Comparison of ENCODE assay signal across 21 mouse cellular contexts in genomic region chr14:26519831-26520230, GRCm38 (mm10). TPM values are rescaled to one million over a fixed set of nuclear protein-coding genes. Genes with fewer than 3 reads are reported as not detected.
DNase-seq lines count a peak whose midpoint lies in the region; ATAC-seq and TF ChIP-seq lines count a peak whose summit lies in the region.
"Had no signal": no experiment of that assay in that cellular context is flagged by ENCODE, and none has a peak within 500 bp of the region (broad histone marks: within the 10 kb centered on the region; RNA-seq: fewer than 3 reads in every experiment).

No protein-coding gene starts in this region.

- TF ChIP-seq POLR2A in liver, adult 2 months (IDR thresholded peaks at IDR 0.05; ENCODE audit: extremely low read depth, insufficient read depth, low read length), result no peak
- TF ChIP-seq POLR2A in lung, adult 2 months (IDR thresholded peaks at IDR 0.05; ENCODE audit: borderline replicate concordance, extremely low read depth, low read depth, low read length), result no peak

- no peak overlapping the region for H3K27ac ChIP-seq in liver, adult 2 months (replicated peaks; ENCODE audit: insufficient read depth, low read depth, low read length)
- no peak overlapping the region for H3K27ac ChIP-seq in liver, embryonic 11.5 days (ENCODE audit: low read depth, low read length)
- H3K27ac ChIP-seq: embryonic facial prominence, embryonic 10.5 days; embryonic facial prominence, embryonic 12.5 days; forebrain, embryonic 13.5 days; forebrain, embryonic 15.5 days had no signal

- H3K4me3 ChIP-seq in liver, adult 2 months (ENCODE audit: insufficient read depth, low read depth, low read length), result no peak overlapping the region
- no peak overlapping the region for H3K4me3 ChIP-seq in liver, embryonic 11.5 days (ENCODE audit: low read depth, low read length)
- H3K4me3 ChIP-seq in lung, adult 2 months (replicated peaks; ENCODE audit: extremely low read depth, low read depth, low read length), result no peak overlapping the region
- H3K4me3 ChIP-seq: embryonic facial prominence, embryonic 10.5 days; embryonic facial prominence, embryonic 12.5 days; forebrain, embryonic 13.5 days; forebrain, embryonic 15.5 days had no signal

- DNase-seq in liver, adult 2 months (ENCODE audit: extremely low read depth, low read depth, low spot score), result peak; percentile 92
- DNase-seq in liver, embryonic 11.5 days (ENCODE audit: low spot score), result no peak
- DNase-seq in ZHBTc4 (ENCODE audit: low read depth, low spot score), result peak; percentile 32
- no peak for DNase-seq in lung, adult 2 months
- no peak for DNase-seq in right cerebral cortex, postnatal 25 days
- DNase-seq: adrenal gland, adult 2 months; adrenal gland, postnatal 10 days; adrenal gland, postnatal 25 days; B cell, adult 2 months; cerebellum, adult 11-12 months; cerebellum, adult 2 months; cerebellum, adult 9-10 months; cerebellum, postnatal 10 days; cerebellum, postnatal 25 days; forebrain, postnatal 0 days had no signal

- peaks cover 18% of the 10 kb centered on the region for H3K4me1 ChIP-seq in liver, adult 2 months (ENCODE audit: control insufficient read depth, insufficient read depth, low read length)
- peaks cover 6% of the 10 kb centered on the region for H3K4me1 ChIP-seq in liver, embryonic 11.5 days (replicated peaks; ENCODE audit: control insufficient read depth, insufficient read depth, low read length)
- H3K4me1 ChIP-seq in lung, adult 2 months (ENCODE audit: control insufficient read depth, insufficient read depth, low read length), result peaks cover 12% of the 10 kb centered on the region
- H3K4me1 ChIP-seq: embryonic facial prominence, embryonic 12.5 days; forebrain, embryonic 13.5 days; forebrain, embryonic 15.5 days had no signal

- no peak overlapping the region for H3K4me2 ChIP-seq in liver, embryonic 11.5 days
- H3K4me2 ChIP-seq: embryonic facial prominence, embryonic 12.5 days; forebrain, embryonic 13.5 days; forebrain, embryonic 15.5 days had no signal

- TF ChIP-seq CTCF in liver, adult 2 months (IDR thresholded peaks at IDR 0.05; ENCODE audit: low read depth, low read length), result no peak
- TF ChIP-seq CTCF in lung, adult 2 months (IDR thresholded peaks at IDR 0.05; ENCODE audit: insufficient read depth, low read length), result no peak

- no peak overlapping the region for H3K9ac ChIP-seq in liver, adult 2 months (ENCODE audit: low read depth, low read length)
- no peak overlapping the region for H3K9ac ChIP-seq in liver, embryonic 11.5 days (ENCODE audit: low read depth, low read length)
- H3K9ac ChIP-seq: embryonic facial prominence, embryonic 12.5 days; forebrain, embryonic 13.5 days; forebrain, embryonic 15.5 days; forebrain, postnatal 0 days had no signal

- H3K79me2 ChIP-seq in liver, adult 2 months (ENCODE audit: control insufficient read depth, insufficient read depth, low read length), result peaks cover 37% of the 10 kb centered on the region; the same call in 1 of the 2 replicates

- WGBS in liver, adult 2 months, result 24% methylated on average over 4 of the region's 4 CpGs
- WGBS in liver, embryonic 11.5 days, result 79% methylated on average over 4 of the region's 4 CpGs
- 78% methylated on average over 4 of the region's 4 CpGs for WGBS in lung, adult 2 months

- ATAC-seq in liver, embryonic 11.5 days (replicated peaks; ENCODE audit: low FRiP score), result no peak
- ATAC-seq: CD4-positive, CD25-positive, alpha-beta regulatory T cell, adult 4 months; forebrain, embryonic 13.5 days; forebrain, embryonic 15.5 days; forebrain, postnatal 0 days had no signal

- H3K27me3 ChIP-seq in liver, adult 2 months (ENCODE audit: control insufficient read depth, insufficient read depth, low read length), result no peaks in the 10 kb centered on the region
- no peaks in the 10 kb centered on the region for H3K27me3 ChIP-seq in liver, embryonic 11.5 days (replicated peaks; ENCODE audit: control insufficient read depth, insufficient read depth, low read length)
- H3K27me3 ChIP-seq: CH12.LX; embryonic facial prominence, embryonic 12.5 days; forebrain, embryonic 13.5 days; forebrain, embryonic 15.5 days had no signal

- no peaks in the 10 kb centered on the region for H3K9me3 ChIP-seq in liver, embryonic 11.5 days (ENCODE audit: control insufficient read depth, low read length)
- H3K9me3 ChIP-seq: embryonic facial prominence, embryonic 10.5 days; embryonic facial prominence, embryonic 12.5 days; forebrain, embryonic 13.5 days; forebrain, embryonic 15.5 days had no signal

- H3K36me3 ChIP-seq in liver, adult 2 months (ENCODE audit: control insufficient read depth, insufficient read depth, low read length), result no peaks in the 10 kb centered on the region
- H3K36me3 ChIP-seq in liver, embryonic 11.5 days (ENCODE audit: control insufficient read depth, insufficient read depth, low read length), result peaks cover 4% of the 10 kb centered on the region; the same call in 1 of the 2 replicates
- H3K36me3 ChIP-seq: embryonic facial prominence, embryonic 12.5 days; forebrain, embryonic 15.5 days had no signal

RNA-seq across cellular contexts. Expression of gene Slmap, which starts 14.9 kb away (rescaled TPM):
- 43.8 and 50.8 TPM in 2 replicates for total RNA-seq in liver, adult 2 months (2014; rRNA removed)
- polyA plus RNA-seq in liver, adult 2 months (2012; rRNA removed), result 10.4 and 10.5 TPM in 2 replicates
- polyA plus RNA-seq in liver, embryonic 11.5 days (2014; fragmentation: Nextera tagmentation; extraction: Ambion mirVana), result 27.5 and 28.4 TPM in 2 replicates
- polyA plus RNA-seq in lung, adult 2 months (2012; rRNA removed), result 22.8 and 25.0 TPM in 2 replicates

RNA-seq across cellular contexts. Expression of gene Dennd6a, which starts 53.8 kb away (rescaled TPM):
- total RNA-seq in liver, adult 2 months (2014; rRNA removed), result 18.5 and 19.7 TPM in 2 replicates
- polyA plus RNA-seq in liver, adult 2 months (2012; rRNA removed), result 6.2 and 6.3 TPM in 2 replicates
- polyA plus RNA-seq in liver, embryonic 11.5 days (2014; fragmentation: Nextera tagmentation; extraction: Ambion mirVana), result 24.8 and 27.8 TPM in 2 replicates
- 14.4 and 15.8 TPM in 2 replicates for polyA plus RNA-seq in lung, adult 2 months (2012; rRNA removed)

Comparison
In these comparisons a context has a peak if more than half of its experiments do, and no peak if none do; other contexts are left out.
1. DNase-seq: peak in liver, adult 2 months (single experiment) and ZHBTc4 (single experiment); none in liver, embryonic 11.5 days (single experiment), lung, adult 2 months (single experiment) and right cerebral cortex, postnatal 25 days (single experiment).